Mouse (Mus musculus) bone marrow, adult 2 months (tissue): ENCODE measurements around the gene Sema6c.

ENCODE experiments used
- CTCF ChIP-seq: fragments of 200-500 bp; IDR thresholded peaks from 2 replicates; pipeline ENCODE4 v1.5.1; 2011; ENCODE audit warnings: low read length, control low read depth; ENCODE audit not compliant: control insufficient read depth, insufficient read depth
- POLR2A ChIP-seq: fragments of 200-500 bp; IDR thresholded peaks from 2 replicates; pipeline ENCODE4 v1.6.1; 2011; ENCODE audit warnings: low read depth, mild to moderate bottlenecking, control low read depth, low read length, borderline replicate concordance; ENCODE audit not compliant: control insufficient read depth

DNA sequence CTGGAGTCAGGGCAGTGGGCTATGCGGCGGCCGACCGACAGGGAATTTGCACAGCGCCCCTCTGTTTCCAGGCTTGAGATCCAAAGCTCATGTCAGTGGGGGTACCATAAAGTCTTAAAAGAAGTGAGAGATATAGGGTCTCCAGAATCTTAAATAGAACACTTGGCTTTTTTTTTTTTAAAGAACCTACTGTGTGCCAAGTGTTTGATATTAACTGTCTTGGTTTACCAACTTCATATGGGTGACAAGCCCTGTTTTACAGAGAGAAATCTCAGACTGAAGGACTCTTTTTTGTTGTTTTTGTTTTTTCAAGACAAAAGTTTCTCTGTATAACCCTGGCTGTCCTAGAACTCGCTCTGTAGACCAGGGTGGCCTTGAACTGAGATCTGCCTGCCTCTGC lies 19.5 kb upstream of the Sema6c start:
- TF ChIP-seq CTCF, result no peak
- TF ChIP-seq POLR2A, result no peak
